Mouse (Mus musculus) MEL (cell line): ENCODE data around the gene Ddx46. TPM values are rescaled to one million over a fixed set of nuclear protein-coding genes. Genes with fewer than 3 reads are reported as not detected.

ENCODE experiments used
- DNase-seq: peaks from one replicate; pipeline ENCODE4 v3.0.0; 2011; ENCODE audit warnings: low read depth, low spot score
- H3K27ac ChIP-seq: 2 replicates; pipeline ENCODE4 v1.5.1; 2012; ENCODE audit warnings: low read depth, mild to moderate bottlenecking, control low read depth, low read length, moderate library complexity; ENCODE audit not compliant: control insufficient read depth
- H3K27me3 ChIP-seq, 2 experiments: fragments of 150-350 bp in 1 of 2; sonication (generic) in 1 of 2; 2 replicates each; pipeline ENCODE4 v1.6.1; 2012; ENCODE audit warnings: low read length in 2 of 2, mild to moderate bottlenecking in 2 of 2, improper control_type of control experiment in 1 of 2, moderate library complexity in 1 of 2; ENCODE audit not compliant: insufficient read depth in 2 of 2, control insufficient read depth in 1 of 2
- H3K36me3 ChIP-seq, 2 experiments: 2 replicates each; pipeline ENCODE4 v1.6.1; 2012 to 2014; ENCODE audit warnings: low read length in 2 of 2, improper control_type of control experiment in 1 of 2, inconsistent platforms in 1 of 2, mild to moderate bottlenecking in 1 of 2; ENCODE audit not compliant: insufficient read depth in 2 of 2, control insufficient read depth in 1 of 2
- H3K4me1 ChIP-seq, 2 experiments: fragments of 150-350 bp in 1 of 2; sonication (generic) in 1 of 2; 2 replicates each; pipeline ENCODE4 v1.6.1; 2012; ENCODE audit warnings: low read length in 2 of 2, improper control_type of control experiment in 1 of 2, mild to moderate bottlenecking in 1 of 2; ENCODE audit not compliant: insufficient read depth in 2 of 2, control insufficient read depth in 1 of 2
- H3K4me3 ChIP-seq, 2 experiments: fragments of 150-350 bp in 1 of 2; sonication (generic) in 1 of 2; 2 replicates each; pipeline ENCODE4 v1.5.1; 2012; ENCODE audit warnings: low read depth in 2 of 2, low read length in 2 of 2, mild to moderate bottlenecking in 2 of 2, moderate library complexity in 2 of 2, control low read depth in 1 of 2, improper control_type of control experiment in 1 of 2; ENCODE audit not compliant: control insufficient read depth in 1 of 2, insufficient read depth in 1 of 2
- H3K79me2 ChIP-seq: 2 replicates; pipeline ENCODE4 v1.6.1; 2012; ENCODE audit warnings: mild to moderate bottlenecking, low read length, moderate library complexity; ENCODE audit not compliant: control insufficient read depth, poor library complexity, insufficient read depth
- H3K9ac ChIP-seq: 2 replicates; pipeline ENCODE4 v1.6.1; 2012; ENCODE audit warnings: low read depth, mild to moderate bottlenecking, control low read depth, low read length, moderate library complexity; ENCODE audit not compliant: control insufficient read depth, poor library complexity, severe bottlenecking
- H3K9me3 ChIP-seq: fragments of 150-350 bp; sonication (generic); replicated peaks from 2 replicates; pipeline ENCODE4 v1.6.1; 2012; ENCODE audit warnings: mild to moderate bottlenecking, low read length, improper control_type of control experiment, moderate library complexity; ENCODE audit not compliant: insufficient read depth
- CHD1 ChIP-seq: IDR thresholded peaks from 2 replicates; pipeline ENCODE4 v1.6.1; 2012; ENCODE audit warnings: low read depth, mild to moderate bottlenecking, inconsistent platforms, low read length, improper control_type of control experiment
- CHD2 ChIP-seq: IDR thresholded peaks from 2 replicates; pipeline ENCODE4 v1.6.1; 2011; ENCODE audit warnings: low read length, improper control_type of control experiment
- GABPA ChIP-seq: IDR thresholded peaks from 2 replicates; pipeline ENCODE4 v1.6.1; 2012; ENCODE audit warnings: low read depth, mild to moderate bottlenecking, inconsistent platforms, low read length, improper control_type of control experiment, moderate library complexity
- GATA1 ChIP-seq: IDR thresholded peaks from 2 replicates; pipeline ENCODE4 v1.6.1; 2011; ENCODE audit warnings: low read depth, low read length, improper control_type of control experiment
- MAZ ChIP-seq: IDR thresholded peaks from 2 replicates; pipeline ENCODE4 v1.6.1; 2012; ENCODE audit warnings: low read depth, mild to moderate bottlenecking, inconsistent platforms, low read length, improper control_type of control experiment
- MXI1 ChIP-seq: IDR thresholded peaks from 2 replicates; pipeline ENCODE4 v1.6.1; 2011; ENCODE audit warnings: mild to moderate bottlenecking, low read depth, low read length, improper control_type of control experiment
- POLR2A ChIP-seq, 2 experiments: IDR thresholded peaks; 2 replicates each; pipeline ENCODE4 v1.6.1; 2011 to 2012; ENCODE audit warnings: low read length in 2 of 2, mild to moderate bottlenecking in 2 of 2, control low read depth in 1 of 2, improper control_type of control experiment in 1 of 2, low read depth in 1 of 2, moderate library complexity in 1 of 2; ENCODE audit not compliant: control insufficient read depth in 1 of 2, insufficient read depth in 1 of 2, poor library complexity in 1 of 2
- POLR2AphosphoS2 ChIP-seq: IDR thresholded peaks from 2 replicates; pipeline ENCODE4 v1.6.1; 2011; ENCODE audit warnings: low read length, improper control_type of control experiment
- RCOR1 ChIP-seq: IDR thresholded peaks from 2 replicates; pipeline ENCODE4 v1.6.1; 2012; ENCODE audit warnings: low read depth, mild to moderate bottlenecking, inconsistent platforms, low read length, improper control_type of control experiment
- SMC3 ChIP-seq: IDR thresholded peaks from 2 replicates; pipeline ENCODE4 v1.6.1; 2011; ENCODE audit warnings: low read depth, low read length, improper control_type of control experiment
- TCF12 ChIP-seq: IDR thresholded peaks from 2 replicates; pipeline ENCODE4 v1.6.1; 2014; ENCODE audit warnings: low read depth, mild to moderate bottlenecking, inconsistent platforms, low read length, improper control_type of control experiment, moderate library complexity
- UBTF ChIP-seq: IDR thresholded peaks from 2 replicates; pipeline ENCODE4 v1.6.1; 2012; ENCODE audit warnings: low read depth, mild to moderate bottlenecking, inconsistent platforms, low read length, improper control_type of control experiment, moderate library complexity, borderline replicate concordance; ENCODE audit not compliant: insufficient read depth
- USF1 ChIP-seq: IDR thresholded peaks from 2 replicates; pipeline ENCODE4 v1.6.1; 2014; ENCODE audit warnings: low read depth, mild to moderate bottlenecking, inconsistent platforms, low read length, improper control_type of control experiment, moderate library complexity
- ZC3H11A ChIP-seq: IDR thresholded peaks from 2 replicates; pipeline ENCODE4 v1.6.1; 2012; ENCODE audit warnings: low read depth, mild to moderate bottlenecking, inconsistent platforms, low read length, improper control_type of control experiment
- ZNF384 ChIP-seq: IDR thresholded peaks from 2 replicates; pipeline ENCODE4 v1.6.1; 2012; ENCODE audit warnings: low read depth, mild to moderate bottlenecking, inconsistent platforms, low read length, improper control_type of control experiment
- polyA plus RNA-seq, 2 experiments: library from polyadenylated mRNA; stranded (reverse) in 1 of 2; unstranded in 1 of 2; fragments of >175 nt in 1 of 2; fragments of >200 nt in 1 of 2; gene quantifications; 2 replicates each; pipeline versions ENCODE4 v1.2.1 to v1.2.4; 2012; ENCODE audit warnings: low replicate concordance in 2 of 2, low read depth in 1 of 2; ENCODE audit not compliant: insufficient read length in 2 of 2, insufficient read depth in 1 of 2, missing spikeins in 1 of 2
- total RNA-seq: library from RNA; depleted of rRNA; stranded (reverse); fragments of 300-350 nt; gene quantifications from 2 replicates; pipeline ENCODE4 v1.2.3, GENCODE M21; 2012

Ddx46 gene
- total and polyA plus RNA-seq, 3 experiments = 58.3 to 122 (median 89.5) TPM

DNA sequence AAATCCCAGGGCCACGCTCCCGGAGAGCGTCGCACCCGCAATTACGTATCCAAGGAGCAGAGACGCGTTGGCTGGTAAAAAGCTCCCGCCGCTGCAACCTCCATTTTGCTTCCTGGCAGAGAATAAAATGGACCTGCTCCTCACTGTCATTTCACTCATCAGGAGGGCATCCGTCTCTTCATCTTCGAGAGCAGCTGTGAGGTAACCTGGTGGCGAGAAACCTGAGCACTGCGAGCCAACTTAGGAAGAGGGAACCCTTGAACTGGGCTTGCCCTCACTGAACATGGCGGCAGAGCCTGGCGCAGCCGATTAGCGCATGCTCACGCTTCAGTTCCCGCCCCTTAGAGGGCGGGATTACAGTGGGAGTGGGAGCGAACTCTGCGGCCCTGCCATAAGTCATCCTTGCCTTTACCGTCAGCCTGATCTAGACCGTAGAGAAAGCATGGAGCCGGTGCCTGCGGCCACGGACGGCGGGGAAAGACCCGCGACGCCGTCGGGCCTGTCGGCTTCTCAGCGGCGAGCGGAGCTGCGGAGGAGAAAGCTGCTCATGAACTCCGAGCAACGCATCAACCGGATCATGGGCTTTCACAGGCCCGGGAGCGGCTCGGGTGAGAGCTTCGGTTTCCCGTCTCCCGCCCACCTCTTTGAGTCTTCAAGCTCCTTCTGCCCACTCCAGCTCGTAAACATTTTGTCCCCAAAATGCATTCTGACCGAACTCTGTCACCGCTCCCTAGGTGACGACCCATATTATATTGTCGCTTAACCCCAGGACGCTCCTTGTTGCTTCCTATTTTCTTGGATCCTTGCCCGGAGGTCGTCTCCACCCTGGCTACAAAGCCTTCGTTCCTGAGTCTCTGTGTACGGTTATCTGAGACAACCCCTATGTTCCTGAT lies 11.9 kb upstream of the Ddx46 start, which contains the start of gene Caml (continued):
- TF ChIP-seq POLR2AphosphoS2 (peak; percentile 86; the same call in 1 of the 2 replicates), GABPA (no peak), UBTF (0 out of 2 replicates have a peak, but pooled peaks have one; percentile 67)

DNA sequence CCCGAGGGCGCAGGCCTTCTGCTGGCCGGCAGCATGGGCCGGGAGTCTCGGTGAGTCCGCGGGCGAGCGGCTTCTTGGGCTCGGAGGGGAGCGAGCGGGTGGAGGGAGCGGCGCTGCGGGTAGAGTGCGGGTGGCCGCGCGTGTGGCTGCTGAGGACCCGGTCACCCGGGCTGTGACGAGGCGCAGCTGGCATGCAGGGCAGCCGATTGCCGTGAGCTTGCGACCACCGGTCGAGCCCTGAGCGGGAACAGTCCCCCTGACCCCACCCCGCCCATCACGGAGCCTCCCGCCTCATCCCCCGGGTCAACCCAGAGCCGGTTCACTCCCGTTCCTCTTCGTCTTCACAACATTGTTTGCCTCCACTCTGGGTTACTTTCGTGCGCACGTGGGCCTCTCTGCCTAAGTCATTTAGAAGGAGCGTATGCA lies 332 bp downstream of the Ddx46 start:
- DNase-seq = peak; percentile 49
- Histone ChIP-seq H3K9me3 (no peaks in the 10 kb centered on the region), H3K27me3 (no peaks in the 10 kb centered on the region), H3K4me3 (peak overlapping the region; percentile 95 to 97), H3K79me2 (peaks cover 24% of the 10 kb centered on the region), H3K9ac (peak overlapping the region; percentile 95)
- 0 out of 2 replicates have a peak, but pooled peaks have one; percentile 38 for TF ChIP-seq CHD1
- no peak for TF ChIP-seq RCOR1
- no peak for TF ChIP-seq TCF12
- TF ChIP-seq MXI1 = peak; percentile 66
- TF ChIP-seq, all 39 proteins: peak for 2
- Histone ChIP-seq H3K36me3 (peaks cover 11 to 16% of the 10 kb centered on the region in 2 experiments), H3K4me1 (peaks cover 0 to 6% of the 10 kb centered on the region in 2 experiments; a peak in 2 of 4 replicates), H3K27ac (peak overlapping the region; percentile 49)

DNA sequence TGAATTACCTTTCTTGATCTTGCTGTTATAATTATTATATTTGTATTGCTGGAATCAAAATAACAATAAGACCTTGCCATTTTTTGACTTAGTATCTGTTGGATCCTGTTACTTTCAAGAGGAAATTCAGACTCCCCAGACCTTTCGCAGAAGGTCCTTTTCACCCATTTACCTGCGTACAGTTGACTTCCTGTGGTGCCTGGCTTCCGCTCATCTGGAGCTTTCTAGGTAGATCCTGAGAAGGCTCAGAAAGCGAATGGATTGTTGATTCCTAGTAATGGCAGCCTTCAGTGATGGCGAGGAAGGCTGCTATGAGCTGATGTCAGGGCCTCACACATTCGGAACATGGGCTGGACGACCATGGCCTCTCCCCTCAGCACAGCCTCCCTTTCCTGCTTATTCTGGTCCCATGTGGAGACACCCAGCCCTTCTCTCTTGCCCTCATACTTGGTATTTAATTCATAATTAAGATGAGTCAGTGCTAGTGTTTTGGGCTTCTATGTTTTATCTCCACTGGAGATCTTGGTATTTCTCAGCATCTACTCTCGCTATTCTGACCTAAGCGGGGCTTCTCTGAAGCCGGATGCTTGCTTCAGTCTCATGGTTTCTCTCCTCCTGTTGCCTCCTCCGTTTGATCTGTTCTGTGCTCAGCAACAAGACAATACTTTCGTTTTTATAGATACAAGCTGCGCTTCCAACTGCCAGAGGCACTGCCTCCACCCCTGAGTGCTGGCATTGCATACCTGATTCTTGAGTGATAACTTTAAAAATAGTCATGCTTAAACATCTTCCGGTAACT lies 1.6 kb downstream of the Ddx46 start:
- Histone ChIP-seq H3K36me3 (peaks cover 11 to 21% of the 10 kb centered on the region in 2 experiments), H3K4me1 (peaks cover 0 to 6% of the 10 kb centered on the region in 2 experiments; a peak in 2 of 4 replicates), H3K9ac (peak overlapping the region; percentile 16; the same call in 1 of the 2 replicates)

More for the DNA sequence above, 1.6 kb downstream of the Ddx46 start:
- Histone ChIP-seq H3K27ac (no peak overlapping the region), H3K27me3 (no peaks in the 10 kb centered on the region), H3K79me2 (peaks cover 31% of the 10 kb centered on the region), H3K9me3 (no peaks in the 10 kb centered on the region), H3K4me3 (no peak overlapping the region; a peak in 1 of 4 replicates)
- DNase-seq = no peak
- TF ChIP-seq GATA1 (peak; percentile 49; the same call in 1 of the 2 replicates), POLR2A (IDR thresholded peaks at IDR 0.05; ENCODE audit: control insufficient read depth in 1 of 2, insufficient read depth in 1 of 2, low read depth in 1 of 2, low read length in 2 of 2, poor library complexity in 1 of 2) (no peak), ZNF384 (no peak), CHD1 (no peak), USF1 (no peak), CHD2 (no peak), SMC3 (no peak), MAZ (no peak), ZC3H11A (no peak)
